Mouse (Mus musculus) forebrain, embryonic 14.5 days (tissue): ENCODE data around the gene Rpl3l. TPM values are rescaled to one million over a fixed set of nuclear protein-coding genes. Genes with fewer than 3 reads are reported as not detected.

Source experiments
- ATAC-seq: fragments of 200-750 bp; cut with Nextera tagmentation; 2 replicates; pipeline ENCODE4 v1.8.0; 2017; ENCODE audit warnings: mild to moderate bottlenecking, moderate library complexity
- DNase-seq: peaks from one replicate; pipeline ENCODE4 v3.0.0-alpha.2; 2015; ENCODE audit warnings: low spot score
- H3K27ac ChIP-seq: fragments of 300-500 bp; sonication (generic); 2 replicates; pipeline ENCODE4 v1.5.1; 2014; ENCODE audit warnings: low read depth, mild to moderate bottlenecking, control low read depth, low read length, moderate library complexity
- H3K27me3 ChIP-seq: fragments of 300-500 bp; sonication (generic); replicated peaks from 2 replicates; pipeline ENCODE4 v1.6.1; 2014; ENCODE audit warnings: low read length, control low read depth, mixed read lengths; ENCODE audit not compliant: control insufficient read depth, insufficient read depth
- H3K36me3 ChIP-seq: fragments of 300-500 bp; sonication (generic); 2 replicates; pipeline ENCODE4 v1.6.1; 2014; ENCODE audit warnings: low read length, control low read depth; ENCODE audit not compliant: control insufficient read depth, insufficient read depth
- H3K4me1 ChIP-seq: fragments of 300-500 bp; sonication (generic); 2 replicates; pipeline ENCODE4 v1.6.1; 2014; ENCODE audit warnings: antibody characterized with exemption, low read length, control low read depth; ENCODE audit not compliant: control insufficient read depth, insufficient read depth
- H3K4me2 ChIP-seq: fragments of 300-500 bp; sonication (generic); 2 replicates; pipeline ENCODE4 v1.6.1; 2014; ENCODE audit warnings: mild to moderate bottlenecking, control low read depth, low read length
- H3K4me3 ChIP-seq: fragments of 300-500 bp; sonication (generic); 2 replicates; pipeline ENCODE4 v1.5.1; 2014; ENCODE audit warnings: low read depth, low read length, control low read depth
- H3K9ac ChIP-seq: fragments of 300-500 bp; sonication (generic); 2 replicates; pipeline ENCODE4 v1.6.1; 2014; ENCODE audit warnings: mild to moderate bottlenecking, low read length, control low read depth, moderate library complexity
- H3K9me3 ChIP-seq: fragments of 300-500 bp; sonication (generic); replicated peaks from 2 replicates; pipeline ENCODE4 v1.6.1; 2016; ENCODE audit warnings: low read length, control low read depth, mixed read lengths; ENCODE audit not compliant: control insufficient read depth
- WGBS: fragments of 180-500 bp; shearing (Covaris S2); extraction: QIAGEN DNeasy Blood & Tissue Kit; methylation state at CpG from one replicate; pipeline ENCODE4 v1.1.7; 2014; 5-methylcytosine and 5-hydroxymethylcytosine counted together
- polyA plus RNA-seq: library from polyadenylated mRNA; unstranded; fragments of >200 nt; fragmentation: Nextera tagmentation; extraction: Ambion mirVana; gene quantifications from 2 replicates; pipeline ENCODE4 v1.2.1, GENCODE M21; 2014

Gene Rpl3l
- polyA plus RNA-seq, 1 experiment from 2014 or later, result not detected

GRCm38 (mm10) chr17:24766266-24766875 lies 38.8 kb downstream of the Rpl3l start:
- H3K4me1 ChIP-seq, result no peaks in the 10 kb centered on the region
- H3K4me3 ChIP-seq, result no peak overlapping the region
- no peaks in the 10 kb centered on the region for H3K9me3 ChIP-seq
- DNase-seq (no peak), ATAC-seq (no peak)
- no peaks in the 10 kb centered on the region for H3K36me3 ChIP-seq
- no peaks in the 10 kb centered on the region for H3K27me3 ChIP-seq
- no peak overlapping the region for H3K4me2 ChIP-seq
- H3K9ac ChIP-seq, result no peak overlapping the region
- WGBS, result 23% methylated on average over 12 of the region's 12 CpGs
- no peak overlapping the region for H3K27ac ChIP-seq

- H3K4me1 ChIP-seq, result no peaks in the 10 kb centered on the region
- H3K9ac ChIP-seq, result no peak overlapping the region
- H3K4me2 ChIP-seq, result no peak overlapping the region
- no peak for ATAC-seq
- H3K27me3 ChIP-seq, result no peaks in the 10 kb centered on the region
- DNase-seq, result no peak
- H3K27ac ChIP-seq, result no peak overlapping the region
- 52% methylated on average over 3 of the region's 3 CpGs for WGBS
- H3K36me3 ChIP-seq, result no peaks in the 10 kb centered on the region
- H3K4me3 ChIP-seq, result no peak overlapping the region
- 0 out of 2 replicates have a peak, but pooled peaks cover 2% of the 10 kb centered on the region for H3K9me3 ChIP-seq
Observed at GRCm38 (mm10) chr17:24769146-24769545, 41.5 kb downstream of the Rpl3l start.

GRCm38 (mm10) chr17:24773241-24773640 lies 45.6 kb downstream of the Rpl3l start:
- ATAC-seq (no peak), DNase-seq (no peak)
- Histone ChIP-seq H3K9ac (no peak overlapping the region), H3K4me2 (no peak overlapping the region), H3K27ac (no peak overlapping the region), H3K27me3 (no peaks in the 10 kb centered on the region), H3K4me1 (no peaks in the 10 kb centered on the region), H3K4me3 (no peak overlapping the region), H3K9me3 (0 out of 2 replicates have a peak, but pooled peaks cover 2% of the 10 kb centered on the region), H3K36me3 (no peaks in the 10 kb centered on the region)
- 86% methylated on average over 5 of the region's 5 CpGs for WGBS

- Histone ChIP-seq H3K9me3 (0 out of 2 replicates have a peak, but pooled peaks cover 2% of the 10 kb centered on the region), H3K36me3 (no peaks in the 10 kb centered on the region), H3K4me3 (no peak overlapping the region), H3K4me1 (no peaks in the 10 kb centered on the region), H3K4me2 (no peak overlapping the region), H3K27me3 (no peaks in the 10 kb centered on the region), H3K27ac (no peak overlapping the region), H3K9ac (no peak overlapping the region)
- 81% methylated on average over 8 of the region's 8 CpGs for WGBS
- ATAC-seq (no peak), DNase-seq (no peak)
Observed at GRCm38 (mm10) chr17:24775173-24775572, 47.6 kb downstream of the Rpl3l start.

- H3K36me3 ChIP-seq, result no peaks in the 10 kb centered on the region
- ATAC-seq, result no peak
- H3K4me3 ChIP-seq, result no peak overlapping the region
- H3K27me3 ChIP-seq, result no peaks in the 10 kb centered on the region
- no peak overlapping the region for H3K4me2 ChIP-seq
- H3K9me3 ChIP-seq, result 0 out of 2 replicates have a peak, but pooled peaks cover 2% of the 10 kb centered on the region
- 78% methylated on average over 2 of the region's 2 CpGs for WGBS
- H3K9ac ChIP-seq, result no peak overlapping the region
- DNase-seq, result no peak
- H3K27ac ChIP-seq, result no peak overlapping the region
- no peaks in the 10 kb centered on the region for H3K4me1 ChIP-seq
Observed at GRCm38 (mm10) chr17:24777073-24777472, 49.5 kb downstream of the Rpl3l start.

GRCm38 (mm10) chr17:24780821-24781220 lies 53.2 kb downstream of the Rpl3l start:
- no peaks in the 10 kb centered on the region for H3K4me1 ChIP-seq
- no peaks in the 10 kb centered on the region for H3K9me3 ChIP-seq
- no peaks in the 10 kb centered on the region for H3K27me3 ChIP-seq
- no peak overlapping the region for H3K4me3 ChIP-seq
- no peak overlapping the region for H3K9ac ChIP-seq
- 85% methylated on average over 2 of the region's 2 CpGs for WGBS
- no peaks in the 10 kb centered on the region for H3K36me3 ChIP-seq
- H3K4me2 ChIP-seq, result no peak overlapping the region
- ATAC-seq (no peak), DNase-seq (no peak)
- H3K27ac ChIP-seq, result no peak overlapping the region

Other genes starting within 250 kb of the Rpl3l start
- gene Mlst8, start 248.7 kb upstream of the Rpl3l start, polyA plus RNA-seq, result 31.8 and 37.2 TPM in 2 replicates
- gene Caskin1, start 239.2 kb upstream of the Rpl3l start, polyA plus RNA-seq, result 9.1 and 14.6 TPM in 2 replicates
- gene Traf7, start 199.9 kb upstream of the Rpl3l start, polyA plus RNA-seq, result 80.1 and 96.6 TPM in 2 replicates
- 4.0 TPM in 2 replicates for gene Rab26, start 193.6 kb upstream of the Rpl3l start, polyA plus RNA-seq
- 12.9 and 16.7 TPM in 2 replicates for gene Pkd1, start 178.0 kb upstream of the Rpl3l start, polyA plus RNA-seq
- gene Tsc2, start 95.2 kb upstream of the Rpl3l start, polyA plus RNA-seq, result 59.8 and 66.4 TPM in 2 replicates
- gene Nthl1, start 95.1 kb upstream of the Rpl3l start, polyA plus RNA-seq, result 10.0 and 12.3 TPM in 2 replicates
- gene Slc9a3r2, start 77.5 kb upstream of the Rpl3l start, polyA plus RNA-seq, result 22.4 and 31.3 TPM in 2 replicates
- not detected in 2 replicates for gene Npw, start 69.4 kb upstream of the Rpl3l start, polyA plus RNA-seq
- 14.9 and 19.7 TPM in 2 replicates for gene Zfp598, start 58.1 kb upstream of the Rpl3l start, polyA plus RNA-seq
- gene Syngr3, start 37.9 kb upstream of the Rpl3l start, polyA plus RNA-seq, result 105 and 136 TPM in 2 replicates
- 36.5 and 37.7 TPM in 2 replicates for gene Gfer, start 31.7 kb upstream of the Rpl3l start, polyA plus RNA-seq
- 2.2 and 2.4 TPM in 2 replicates for gene Noxo1, start 31.6 kb upstream of the Rpl3l start, polyA plus RNA-seq
- gene Tbl3, start 20.2 kb upstream of the Rpl3l start, polyA plus RNA-seq, result 85.3 and 86.1 TPM in 2 replicates
- not detected in 2 replicates for gene Rnf151, start 9.8 kb upstream of the Rpl3l start, polyA plus RNA-seq
- gene Rps2, start 9.7 kb upstream of the Rpl3l start, polyA plus RNA-seq, result 888 and 1,063 TPM in 2 replicates
- 301 and 312 TPM in 2 replicates for gene Ndufb10, start 3.3 kb upstream of the Rpl3l start, polyA plus RNA-seq
- gene Msrb1, start 8.8 kb downstream of the Rpl3l start, polyA plus RNA-seq, result 25.3 TPM in 2 replicates
- gene Hs3st6, start 25.2 kb downstream of the Rpl3l start, polyA plus RNA-seq, result 0.20 TPM in 1 of 2 replicates, not detected in the other
- gene Meiob, start 76.5 kb downstream of the Rpl3l start, polyA plus RNA-seq, result not detected in 2 replicates
- gene Hagh, start 112.3 kb downstream of the Rpl3l start, polyA plus RNA-seq, result 49.7 and 52.8 TPM in 2 replicates
- 18.4 and 19.2 TPM in 2 replicates for gene Fahd1, start 122.5 kb downstream of the Rpl3l start, polyA plus RNA-seq
- 0.17 and 0.25 TPM in 2 replicates for gene Igfals, start 138.2 kb downstream of the Rpl3l start, polyA plus RNA-seq
- 89.6 and 96.1 TPM in 2 replicates for gene Nubp2, start 158.5 kb downstream of the Rpl3l start, polyA plus RNA-seq
- 78.3 and 85.0 TPM in 2 replicates for gene Spsb3, start 158.8 kb downstream of the Rpl3l start, polyA plus RNA-seq
- 18.2 and 23.3 TPM in 2 replicates for gene Eme2, start 167.3 kb downstream of the Rpl3l start, polyA plus RNA-seq
- 73.5 and 78.4 TPM in 2 replicates for gene Mrps34, start 167.3 kb downstream of the Rpl3l start, polyA plus RNA-seq
- gene Nme3, start 168.7 kb downstream of the Rpl3l start, polyA plus RNA-seq, result 79.7 and 93.4 TPM in 2 replicates
- gene Mapk8ip3, start 209.2 kb downstream of the Rpl3l start, polyA plus RNA-seq, result 49.9 and 76.1 TPM in 2 replicates
- 73.4 and 81.1 TPM in 2 replicates for gene Jpt2, start 232.9 kb downstream of the Rpl3l start, polyA plus RNA-seq